ENCODE assay signal across 18 mouse cellular contexts in genomic region chr5:113219450-113219849, GRCm38 (mm10). TPM values are rescaled to one million over a fixed set of nuclear protein-coding genes. Genes with fewer than 3 reads are reported as not detected.
A peak's percentile ranks its signal among the peaks of the same experiment; 100 is the strongest.
DNase-seq lines count a peak whose midpoint lies in the region; ATAC-seq and TF ChIP-seq lines count a peak whose summit lies in the region.
"Had no signal": no experiment of that assay in that cellular context is flagged by ENCODE, and none has a peak within 500 bp of the region (broad histone marks: within the 10 kb centered on the region; RNA-seq: fewer than 3 reads in every experiment).

No protein-coding gene starts in this region.

- TF ChIP-seq POLR2A in heart, adult 2 months (IDR thresholded peaks at IDR 0.05; ENCODE audit: insufficient read depth, low read depth, low read length) = no peak

- peak overlapping the region; percentile 40 for H3K9ac ChIP-seq in heart, adult 2 months (ENCODE audit: low read depth, low read length)
- no peak overlapping the region for H3K9ac ChIP-seq in neural tube, embryonic 12.5 days
- H3K9ac ChIP-seq in liver, embryonic 15.5 days = no peak overlapping the region

- H3K4me3 ChIP-seq in heart, adult 2 months = no peak overlapping the region
- no peak overlapping the region for H3K4me3 ChIP-seq in neural tube, embryonic 12.5 days
- no peak overlapping the region for H3K4me3 ChIP-seq in liver, embryonic 15.5 days (replicated peaks)
- H3K4me3 ChIP-seq: midbrain, embryonic 12.5 days had no signal

- no peaks in the 10 kb centered on the region for H3K36me3 ChIP-seq in heart, adult 2 months (ENCODE audit: control insufficient read depth, insufficient read depth, low read length)
- no peaks in the 10 kb centered on the region for H3K36me3 ChIP-seq in neural tube, embryonic 12.5 days
- no peaks in the 10 kb centered on the region for H3K36me3 ChIP-seq in liver, embryonic 15.5 days (replicated peaks)
- H3K36me3 ChIP-seq: G1E; midbrain, embryonic 12.5 days had no signal

- TF ChIP-seq CTCF in heart, adult 2 months (IDR thresholded peaks at IDR 0.05) = no peak

- no peaks in the 10 kb centered on the region for H3K27me3 ChIP-seq in heart, adult 2 months (ENCODE audit: control insufficient read depth, insufficient read depth, low read length)
- H3K27me3 ChIP-seq in neural tube, embryonic 12.5 days (replicated peaks) = 0 out of 2 replicates have a peak, but pooled peaks cover 4% of the 10 kb centered on the region
- peaks cover 25% of the 10 kb centered on the region for H3K27me3 ChIP-seq in liver, embryonic 15.5 days

- peak overlapping the region; percentile 82 for H3K27ac ChIP-seq in heart, adult 2 months
- H3K27ac ChIP-seq in neural tube, embryonic 12.5 days = no peak overlapping the region
- no peak overlapping the region for H3K27ac ChIP-seq in liver, embryonic 15.5 days (replicated peaks)
- H3K27ac ChIP-seq: midbrain, embryonic 12.5 days had no signal

- H3K9me3 ChIP-seq in neural tube, embryonic 12.5 days = 0 out of 2 replicates have a peak, but pooled peaks cover 3% of the 10 kb centered on the region
- no peaks in the 10 kb centered on the region for H3K9me3 ChIP-seq in liver, embryonic 15.5 days (replicated peaks)

- ATAC-seq in neural tube, embryonic 12.5 days (ENCODE audit: low FRiP score, low read depth) = no peak
- ATAC-seq in liver, embryonic 15.5 days (ENCODE audit: insufficient read depth) = no peak

- peak in 1 of 2 experiments; percentile 31 for DNase-seq in heart, adult 2 months
- DNase-seq in heart, postnatal 4 days = no peak
- no peak for DNase-seq in neural tube, embryonic 10.5 days (ENCODE audit: extremely low spot score, low spot score)
- DNase-seq in left cerebral cortex, adult 9 months (ENCODE audit: low spot score in 2 of 2) = no peak
- DNase-seq in gastrocnemius, postnatal 4 days (ENCODE audit: low spot score in 2 of 2) = no peak
- DNase-seq in layer of hippocampus, adult 8-10 months (ENCODE audit: low spot score in 2 of 2) = no peak
- DNase-seq: adrenal gland, postnatal 25 days; left cerebral cortex, postnatal 4 days; spleen, adult 18-20 months; thymus, adult 18-20 months had no signal

- peaks cover 24% of the 10 kb centered on the region for H3K4me1 ChIP-seq in heart, adult 2 months (ENCODE audit: control insufficient read depth, insufficient read depth, low read length)
- H3K4me1 ChIP-seq in neural tube, embryonic 12.5 days = peaks cover 6% of the 10 kb centered on the region
- H3K4me1 ChIP-seq in liver, embryonic 15.5 days (replicated peaks) = peaks cover 28% of the 10 kb centered on the region

- 0 out of 2 replicates have a peak overlapping the region, but pooled peaks have one; percentile 97 for H3K4me2 ChIP-seq in neural tube, embryonic 12.5 days (replicated peaks)
- peak overlapping the region; percentile 27 for H3K4me2 ChIP-seq in liver, embryonic 15.5 days

- TF ChIP-seq EP300 in heart, adult 2 months (IDR thresholded peaks at IDR 0.05; ENCODE audit: insufficient read depth, low read depth, low read length) = no peak

- no peaks in the 10 kb centered on the region for H3K79me2 ChIP-seq in heart, adult 2 months (replicated peaks; ENCODE audit: control insufficient read depth, insufficient read depth, low read length)

- WGBS in heart, adult 2 months = 71% methylated on average over 6 of the region's 6 CpGs
- 82% methylated on average over 6 of the region's 6 CpGs for WGBS in neural tube, embryonic 12.5 days
- 67% methylated on average over 6 of the region's 6 CpGs for WGBS in liver, embryonic 15.5 days (ENCODE audit: insufficient replicate concordance)

- intact Hi-C loops in heart, adult 2 months (cut with DNase I) = loop anchor here (1.0 kb wide), 1 partner anchor 10 kb away; no protein-coding TSS in a partner anchor

RNA-seq across cellular contexts. Expression of gene 2900026A02Rik, which starts 1.6 kb away (rescaled TPM):
- 10 to 100 TPM; 19.2 to 21.4 TPM for total RNA-seq in heart, adult 2 months (2021)
- 18.0 and 24.5 TPM in 2 replicates for polyA plus RNA-seq in heart, adult 2 months (2012; rRNA removed)
- 10 to 100 TPM; 46.8 to 48.3 TPM for total RNA-seq in heart, postnatal 4 days (2021)
- 2.6 and 3.0 TPM in 2 replicates for polyA plus RNA-seq in neural tube, embryonic 12.5 days (2016; fragmentation: Nextera tagmentation; extraction: Ambion mirVana)
- polyA plus RNA-seq in liver, embryonic 15.5 days (2015; fragmentation: Nextera tagmentation; extraction: Ambion mirVana) = 2.0 and 2.8 TPM in 2 replicates
- 10 to 100 TPM; 50.3 to 50.7 TPM for total RNA-seq in gastrocnemius, postnatal 4 days (2021)
- total RNA-seq in layer of hippocampus, adult 8-10 months (2022) = 10 to 100 TPM; 56.0 to 66.0 (median 61.1) TPM
- polyA plus RNA-seq: G1E had no signal

RNA-seq across cellular contexts. Expression of gene Tmem211, which starts 7.3 kb away (rescaled TPM):
- total RNA-seq in heart, adult 2 months (2021) = not detected
- polyA plus RNA-seq in heart, adult 2 months (2012; rRNA removed) = not detected in 2 replicates
- not detected for total RNA-seq in heart, postnatal 4 days (2021)
- not detected in 2 replicates for polyA plus RNA-seq in neural tube, embryonic 12.5 days (2016; fragmentation: Nextera tagmentation; extraction: Ambion mirVana)
- polyA plus RNA-seq in liver, embryonic 15.5 days (2015; fragmentation: Nextera tagmentation; extraction: Ambion mirVana) = not detected in 2 replicates
- not detected for total RNA-seq in gastrocnemius, postnatal 4 days (2021)
- total RNA-seq in layer of hippocampus, adult 8-10 months (2022) = not detected
- total RNA-seq: adrenal gland, postnatal 25 days; G1E; gastrocnemius, postnatal 25 days had no signal
- polyA plus RNA-seq: cortical plate, adult 2 months; forebrain, embryonic 16.5 days; G1E; hindbrain, embryonic 11.5 days had no signal
